In genomic region chr12:99883713-99884105, GRCm38 (mm10) we compare ENCODE assay signal across 7 mouse cellular contexts. TPM values are rescaled to one million over a fixed set of nuclear protein-coding genes. Genes with fewer than 3 reads are reported as not detected.
DNase-seq lines count a peak whose midpoint lies in the region; ATAC-seq and TF ChIP-seq lines count a peak whose summit lies in the region.

No protein-coding gene starts in this region.

- H3K27ac ChIP-seq in MEL (ENCODE audit: control insufficient read depth, low read depth, low read length) = peak overlapping the region; percentile 87
- H3K27ac ChIP-seq in intestine, embryonic 16.5 days (ENCODE audit: low read length) = peak overlapping the region; percentile 84
- peak overlapping the region; percentile 74 for H3K27ac ChIP-seq in lung, postnatal 0 days (ENCODE audit: low read length)
- H3K27ac ChIP-seq in stomach, embryonic 16.5 days (ENCODE audit: low read length) = peak overlapping the region; percentile 85

- no peak for TF ChIP-seq EP300 in MEL (IDR thresholded peaks at IDR 0.05; ENCODE audit: low read depth in 1 of 2, low read length in 2 of 2)
- TF ChIP-seq EP300 in lung, postnatal 0 days (IDR thresholded peaks at IDR 0.05) = peak; percentile 53; the same call in 1 of the 2 replicates

- no peaks in the 10 kb centered on the region for H3K27me3 ChIP-seq in MEL (ENCODE audit: control insufficient read depth in 1 of 2, insufficient read depth in 2 of 2, low read length in 2 of 2)
- no peaks in the 10 kb centered on the region for H3K27me3 ChIP-seq in intestine, embryonic 16.5 days (replicated peaks; ENCODE audit: control insufficient read depth, insufficient read depth, low read length)
- H3K27me3 ChIP-seq in lung, postnatal 0 days (replicated peaks; ENCODE audit: insufficient read depth, low read length) = no peaks in the 10 kb centered on the region
- H3K27me3 ChIP-seq in stomach, embryonic 16.5 days (ENCODE audit: control insufficient read depth, insufficient read depth, low read length) = no peaks in the 10 kb centered on the region

- peaks cover 5 to 10% of the 10 kb centered on the region in 2 experiments for H3K4me1 ChIP-seq in MEL (ENCODE audit: control insufficient read depth in 1 of 2, insufficient read depth in 2 of 2, low read length in 2 of 2)
- peaks cover 13% of the 10 kb centered on the region for H3K4me1 ChIP-seq in intestine, embryonic 16.5 days (ENCODE audit: control insufficient read depth, insufficient read depth, low read length)
- H3K4me1 ChIP-seq in lung, postnatal 0 days (ENCODE audit: insufficient read depth, low read depth, low read length) = no peaks in the 10 kb centered on the region; the same call in 1 of the 2 replicates
- peaks cover 12% of the 10 kb centered on the region; the same call in 1 of the 2 replicates for H3K4me1 ChIP-seq in stomach, embryonic 16.5 days (ENCODE audit: control insufficient read depth, insufficient read depth, low read length)

- TF ChIP-seq RAD21 in MEL (IDR thresholded peaks at IDR 0.05; ENCODE audit: low read depth, low read length) = no peak

- TF ChIP-seq POLR2A in MEL (IDR thresholded peaks at IDR 0.05; ENCODE audit: control insufficient read depth in 1 of 2, insufficient read depth in 1 of 2, low read depth in 1 of 2, low read length in 2 of 2, poor library complexity in 1 of 2) = no peak

- TF ChIP-seq CTCF in MEL (IDR thresholded peaks at IDR 0.05 in 2 of 3, conservative IDR thresholded peaks at IDR 0.05 in 1 of 3; ENCODE audit: control insufficient read depth in 1 of 3, insufficient read depth in 1 of 3, low read depth in 2 of 3, low read length in 3 of 3, poor library complexity in 1 of 3, severe bottlenecking in 1 of 3) = no peak
- no peak for TF ChIP-seq CTCF in lung, postnatal 0 days (IDR thresholded peaks at IDR 0.05)

- DNase-seq in CD4-positive, CD25-positive, alpha-beta regulatory T cell, adult 2 months (ENCODE audit: low read depth, low spot score) = peak; percentile 58
- peak; percentile 69 for DNase-seq in MEL (ENCODE audit: low read depth, low spot score)
- peak; percentile 54 for DNase-seq in lung, postnatal 0 days (ENCODE audit: low spot score)
- no peak for DNase-seq in layer of hippocampus, postnatal 36 days

- under 1% methylated on average over 11 of the region's 11 CpGs for WGBS in intestine, embryonic 16.5 days
- under 1% methylated on average over 11 of the region's 11 CpGs for WGBS in lung, postnatal 0 days
- 0% methylated on average over 11 of the region's 11 CpGs for WGBS in stomach, embryonic 16.5 days

- peaks cover 0 to 7% of the 10 kb centered on the region in 2 experiments; a peak in 2 of 4 replicates for H3K36me3 ChIP-seq in MEL (ENCODE audit: control insufficient read depth in 1 of 2, insufficient read depth in 2 of 2, low read length in 2 of 2)
- H3K36me3 ChIP-seq in intestine, embryonic 16.5 days (ENCODE audit: control insufficient read depth, insufficient read depth, low read length) = no peaks in the 10 kb centered on the region
- no peaks in the 10 kb centered on the region for H3K36me3 ChIP-seq in lung, postnatal 0 days (ENCODE audit: insufficient read depth, low read length)
- no peaks in the 10 kb centered on the region for H3K36me3 ChIP-seq in stomach, embryonic 16.5 days (ENCODE audit: control insufficient read depth, insufficient read depth, low read length)

- H3K9me3 ChIP-seq in MEL (replicated peaks; ENCODE audit: insufficient read depth, low read length) = no peaks in the 10 kb centered on the region
- no peaks in the 10 kb centered on the region for H3K9me3 ChIP-seq in intestine, embryonic 16.5 days (ENCODE audit: control insufficient read depth, low read length)
- H3K9me3 ChIP-seq in lung, postnatal 0 days (ENCODE audit: low read length) = no peaks in the 10 kb centered on the region
- no peaks in the 10 kb centered on the region for H3K9me3 ChIP-seq in stomach, embryonic 16.5 days (replicated peaks; ENCODE audit: control insufficient read depth, low read length)

- peaks cover 5% of the 10 kb centered on the region for H3K79me2 ChIP-seq in MEL (ENCODE audit: control insufficient read depth, insufficient read depth, low read length, poor library complexity)

- H3K4me3 ChIP-seq in MEL (ENCODE audit: control insufficient read depth in 1 of 2, insufficient read depth in 1 of 2, low read depth in 2 of 2, low read length in 2 of 2) = peak overlapping the region; percentile 85 to 87
- peak overlapping the region; percentile 76 for H3K4me3 ChIP-seq in intestine, embryonic 16.5 days (ENCODE audit: low read length)
- H3K4me3 ChIP-seq in lung, postnatal 0 days (ENCODE audit: low read depth, low read length) = peak overlapping the region; percentile 73
- H3K4me3 ChIP-seq in stomach, embryonic 16.5 days (replicated peaks; ENCODE audit: low read length) = peak overlapping the region; percentile 84

- H3K4me2 ChIP-seq in intestine, embryonic 16.5 days (ENCODE audit: low read depth, low read length) = peak overlapping the region; percentile 91
- peak overlapping the region; percentile 91 for H3K4me2 ChIP-seq in lung, postnatal 0 days (replicated peaks; ENCODE audit: low read depth, low read length)
- H3K4me2 ChIP-seq in stomach, embryonic 16.5 days (ENCODE audit: low read depth, low read length) = peak overlapping the region; percentile 81

- peak overlapping the region; percentile 83 for H3K9ac ChIP-seq in MEL (ENCODE audit: control insufficient read depth, low read depth, low read length, poor library complexity, severe bottlenecking)
- H3K9ac ChIP-seq in intestine, embryonic 16.5 days (ENCODE audit: low read depth, low read length) = peak overlapping the region; percentile 87
- H3K9ac ChIP-seq in lung, postnatal 0 days (replicated peaks; ENCODE audit: low read depth) = no peak overlapping the region
- peak overlapping the region; percentile 90 for H3K9ac ChIP-seq in stomach, embryonic 16.5 days (ENCODE audit: low read length)

- 0 out of 2 replicates have a peak, but pooled peaks have one; percentile 16 for ATAC-seq in erythroid progenitor cell, adult 5-6 weeks (replicated peaks; ENCODE audit: low FRiP score, poor library complexity, severe bottlenecking)
- peak; percentile 30 for ATAC-seq in intestine, embryonic 16.5 days
- ATAC-seq in lung, postnatal 0 days = peak; percentile 29
- ATAC-seq in stomach, embryonic 16.5 days (ENCODE audit: insufficient read depth, low FRiP score) = peak; percentile 20; the same call in 1 of the 2 replicates

TF ChIP-seq in MEL, 35 proteins besides CTCF, POLR2A, EP300 and RAD21:
- TF ChIP-seq SMC3 (IDR thresholded peaks at IDR 0.05; ENCODE audit: low read depth, low read length) = no peak
- TF ChIP-seq NELFE (IDR thresholded peaks at IDR 0.05; ENCODE audit: low read depth, low read length) = no peak
- no peak for TF ChIP-seq ELF1 (IDR thresholded peaks at IDR 0.05; ENCODE audit: low read depth, low read length)
- TF ChIP-seq ZNF384 (IDR thresholded peaks at IDR 0.05; ENCODE audit: low read depth, low read length) = no peak
- TF ChIP-seq ZC3H11A (IDR thresholded peaks at IDR 0.05; ENCODE audit: low read depth, low read length) = no peak
- TF ChIP-seq GATA1 (IDR thresholded peaks at IDR 0.05; ENCODE audit: low read depth, low read length) = no peak
- TF ChIP-seq CHD2 (IDR thresholded peaks at IDR 0.05; ENCODE audit: low read length) = no peak
- TF ChIP-seq MEF2A (IDR thresholded peaks at IDR 0.05; ENCODE audit: extremely low read depth, insufficient replicate concordance, low read depth, low read length, poor library complexity, severe bottlenecking) = no peak
- TF ChIP-seq E2F4 (IDR thresholded peaks at IDR 0.05; ENCODE audit: borderline replicate concordance, low read depth, low read length) = no peak

RNA-seq across cellular contexts. Expression of gene Efcab11, which starts 0.5 kb away (rescaled TPM):
- 2.5 and 3.6 TPM in 2 replicates for total RNA-seq in MEL (2012; rRNA removed)
- polyA plus RNA-seq in MEL (2012; ENCODE audit: insufficient read depth in 1 of 2, insufficient read length in 2 of 2, low read depth in 1 of 2, low replicate concordance in 2 of 2, missing spikeins in 1 of 2) = 1 to 10 TPM in 1 of 2 experiments, not detected in 1; 3.5 TPM
- 21.8 and 42.5 TPM in 2 replicates for total RNA-seq in erythroid progenitor cell, adult 5-6 weeks (2015; ENCODE audit: low replicate concordance)
- 24.9 and 46.2 TPM in 2 replicates for total RNA-seq in erythroid progenitor cell, adult 5-6 weeks (2017; ENCODE audit: low replicate concordance)
- 7.9 and 9.7 TPM in 2 replicates for polyA plus RNA-seq in intestine, embryonic 16.5 days (2015; fragmentation: Nextera tagmentation; extraction: Ambion mirVana)
- 2.2 and 2.7 TPM in 2 replicates for polyA plus RNA-seq in lung, postnatal 0 days (2015; fragmentation: Nextera tagmentation; extraction: Ambion mirVana)
- 9.5 and 9.9 TPM in 2 replicates for polyA plus RNA-seq in stomach, embryonic 16.5 days (2015; fragmentation: Nextera tagmentation; extraction: Ambion mirVana)
- total RNA-seq in layer of hippocampus, postnatal 36 days (2021) = under 1 TPM; 0.17 to 0.86 TPM

RNA-seq across cellular contexts. Expression of gene Tdp1, which starts 0.6 kb away (rescaled TPM):
- 33.2 and 39.1 TPM in 2 replicates for total RNA-seq in MEL (2012; rRNA removed)
- 100 to 1,000 TPM in 1 of 2 experiments, 10 to 100 TPM in 1; 94.3 to 142 TPM for polyA plus RNA-seq in MEL (2012; ENCODE audit: insufficient read depth in 1 of 2, insufficient read length in 2 of 2, low read depth in 1 of 2, low replicate concordance in 2 of 2, missing spikeins in 1 of 2)
- total RNA-seq in erythroid progenitor cell, adult 5-6 weeks (2015; ENCODE audit: low replicate concordance) = 28.5 and 28.9 TPM in 2 replicates
- 11.3 and 11.8 TPM in 2 replicates for total RNA-seq in erythroid progenitor cell, adult 5-6 weeks (2017; ENCODE audit: low replicate concordance)
- polyA plus RNA-seq in intestine, embryonic 16.5 days (2015; fragmentation: Nextera tagmentation; extraction: Ambion mirVana) = 39.0 and 43.9 TPM in 2 replicates
- 14.2 and 17.2 TPM in 2 replicates for polyA plus RNA-seq in lung, postnatal 0 days (2015; fragmentation: Nextera tagmentation; extraction: Ambion mirVana)
- polyA plus RNA-seq in stomach, embryonic 16.5 days (2015; fragmentation: Nextera tagmentation; extraction: Ambion mirVana) = 40.4 and 45.4 TPM in 2 replicates
- total RNA-seq in layer of hippocampus, postnatal 36 days (2021) = 10 to 100 TPM; 26.3 to 31.8 TPM

Comparison
In these comparisons a context has a peak if more than half of its experiments do, and no peak if none do; other contexts are left out.
1. DNase-seq: peak in CD4-positive, CD25-positive, alpha-beta regulatory T cell, adult 2 months (single experiment), MEL (single experiment) and lung, postnatal 0 days (single experiment); none in layer of hippocampus, postnatal 36 days (0 of 2).
2. Peak in every context shown above with its lines, with median percentiles within 50 percentile points of each other: H3K27ac ChIP-seq, H3K4me3 ChIP-seq, ATAC-seq and H3K4me2 ChIP-seq.